ENCODE assay signal across 20 mouse cellular contexts in genomic region chr15:83481236-83481780, GRCm38 (mm10). TPM values are rescaled to one million over a fixed set of nuclear protein-coding genes. Genes with fewer than 3 reads are reported as not detected.
A peak's percentile ranks its signal among the peaks of the same experiment; 100 is the strongest.
DNase-seq lines count a peak whose midpoint lies in the region; ATAC-seq and TF ChIP-seq lines count a peak whose summit lies in the region.
"Had no signal": no experiment of that assay in that cellular context is flagged by ENCODE, and none has a peak within 500 bp of the region (broad histone marks: within the 10 kb centered on the region; RNA-seq: fewer than 3 reads in every experiment).

No protein-coding gene starts in this region.

- H3K4me1 ChIP-seq in kidney, embryonic 16.5 days (ENCODE audit: insufficient read depth, low read length): no peaks in the 10 kb centered on the region
- H3K4me1 ChIP-seq: forebrain, embryonic 13.5 days; hindbrain, embryonic 13.5 days had no signal

- ATAC-seq in kidney, embryonic 16.5 days (ENCODE audit: low FRiP score, low TSS enrichment): no peak
- ATAC-seq: forebrain, embryonic 13.5 days; intestine, embryonic 16.5 days had no signal

- H3K4me2 ChIP-seq in kidney, embryonic 16.5 days (replicated peaks; ENCODE audit: low read depth, low read length): no peak overlapping the region
- peak overlapping the region; percentile 20 for H3K4me2 ChIP-seq in myocyte (ENCODE audit: low read depth)
- H3K4me2 ChIP-seq: embryonic facial prominence, embryonic 13.5 days; forebrain, embryonic 13.5 days; heart, embryonic 11.5 days; heart, embryonic 15.5 days; hindbrain, embryonic 13.5 days had no signal

- H3K9me3 ChIP-seq in kidney, embryonic 16.5 days (ENCODE audit: low read length): no peaks in the 10 kb centered on the region
- H3K9me3 ChIP-seq: embryonic facial prominence, embryonic 13.5 days; forebrain, embryonic 13.5 days; heart, embryonic 15.5 days; hindbrain, embryonic 13.5 days had no signal

- H3K4me3 ChIP-seq in kidney, embryonic 16.5 days (ENCODE audit: low read length): no peak overlapping the region
- no peak overlapping the region for H3K4me3 ChIP-seq in myocyte
- H3K4me3 ChIP-seq: embryonic facial prominence, embryonic 13.5 days; forebrain, embryonic 13.5 days; heart, adult 2 months; heart, embryonic 15.5 days; hindbrain, embryonic 13.5 days had no signal

- DNase-seq in kidney, adult 11 months: peak; percentile 52
- peak; percentile 77 for DNase-seq in 3T3-L1 (ENCODE audit: low read depth, low spot score)
- DNase-seq in Muller cell, postnatal 12 days (ENCODE audit: inconsistent ontology term): peak; percentile 77
- no peak for DNase-seq in cerebellum, adult 9-11 months
- no peak for DNase-seq in cerebellum, postnatal 4 days (ENCODE audit: low spot score in 2 of 2)
- DNase-seq: adrenal gland, postnatal 14 days; B cell, adult 2 months; cerebellum, adult 18-20 months; cerebellum, postnatal 14 days; heart, adult 2 months; heart, postnatal 14 days; kidney, adult 9 months had no signal

- no peaks in the 10 kb centered on the region for H3K27me3 ChIP-seq in kidney, embryonic 16.5 days (ENCODE audit: insufficient read depth, low read length)
- H3K27me3 ChIP-seq in myocyte (ENCODE audit: control insufficient read depth, insufficient read depth, insufficient read length): no peaks in the 10 kb centered on the region
- H3K27me3 ChIP-seq: embryonic facial prominence, embryonic 13.5 days; forebrain, embryonic 13.5 days; heart, embryonic 15.5 days; hindbrain, embryonic 13.5 days had no signal

- no peak overlapping the region for H3K27ac ChIP-seq in kidney, embryonic 16.5 days (ENCODE audit: low read length)
- H3K27ac ChIP-seq: embryonic facial prominence, embryonic 13.5 days; forebrain, embryonic 13.5 days; heart, adult 2 months; heart, embryonic 15.5 days; hindbrain, embryonic 13.5 days had no signal

- no peak overlapping the region for H3ac ChIP-seq in myocyte (ENCODE audit: control insufficient read depth, insufficient read length)

- no peak for TF ChIP-seq POLR2A in myocyte (IDR thresholded peaks at IDR 0.05; ENCODE audit: insufficient read length, low read depth)

- WGBS in kidney, embryonic 16.5 days: 65% methylated on average over 10 of the region's 10 CpGs

- H3K36me3 ChIP-seq in kidney, embryonic 16.5 days (ENCODE audit: insufficient read depth, low read length): no peaks in the 10 kb centered on the region
- peaks cover under 1% of the 10 kb centered on the region for H3K36me3 ChIP-seq in myocyte (ENCODE audit: control insufficient read depth, insufficient read depth)
- H3K36me3 ChIP-seq: heart, embryonic 15.5 days had no signal

- no peak overlapping the region for H3K9ac ChIP-seq in kidney, embryonic 16.5 days (replicated peaks; ENCODE audit: low read length)
- H3K9ac ChIP-seq: embryonic facial prominence, embryonic 13.5 days; forebrain, embryonic 13.5 days; heart, embryonic 15.5 days; hindbrain, embryonic 13.5 days had no signal

- no peaks in the 10 kb centered on the region for H3K79me2 ChIP-seq in myocyte (ENCODE audit: control insufficient read depth, insufficient read depth)

TF ChIP-seq in myocyte, 11 proteins besides CTCF, POLR2A, EP300 and RAD21:
- TF ChIP-seq SRF (IDR thresholded peaks at IDR 0.05; ENCODE audit: control insufficient read depth, insufficient read length, low read depth): peak; percentile 39
- TF ChIP-seq MYOG (IDR thresholded peaks at IDR 0.05; ENCODE audit: control insufficient read depth in 1 of 3, insufficient read depth in 1 of 3, insufficient read length in 2 of 3, low read depth in 2 of 3): peak in 1 of 3 experiments; percentile 18
- TF ChIP-seq USF1 (IDR thresholded peaks at IDR 0.05; ENCODE audit: low read depth): no peak

RNA-seq across cellular contexts. Expression of gene Pacsin2, which starts 16.9 kb away (rescaled TPM):
- polyA plus RNA-seq in kidney, embryonic 16.5 days (2015; fragmentation: Nextera tagmentation; extraction: Ambion mirVana): 85.4 and 92.0 TPM in 2 replicates
- polyA plus RNA-seq in myocyte (2012; fragmentation: generic; extraction: Trizol): 122 TPM

RNA-seq across cellular contexts. Expression of gene Ttll1, which starts 29.4 kb away (rescaled TPM):
- 27.3 and 28.2 TPM in 2 replicates for polyA plus RNA-seq in kidney, embryonic 16.5 days (2015; fragmentation: Nextera tagmentation; extraction: Ambion mirVana)
- 47.7 TPM for polyA plus RNA-seq in myocyte (2012; fragmentation: generic; extraction: Trizol)

RNA-seq across cellular contexts. Expression of gene Bik, which starts 45.4 kb away (rescaled TPM):
- polyA plus RNA-seq in kidney, embryonic 16.5 days (2015; fragmentation: Nextera tagmentation; extraction: Ambion mirVana): 11.7 and 11.9 TPM in 2 replicates
- polyA plus RNA-seq in myocyte (2012; fragmentation: generic; extraction: Trizol): 1.3 TPM

Comparison
In these comparisons a context has a peak if more than half of its experiments do, and no peak if none do; other contexts are left out.
1. DNase-seq: peak in kidney, adult 11 months (single experiment), 3T3-L1 (single experiment) and Muller cell, postnatal 12 days (single experiment); none in cerebellum, adult 9-11 months (single experiment) and cerebellum, postnatal 4 days (0 of 2).